Mouse (Mus musculus): ENCODE results near the gene Slc6a14. TPM values are rescaled to one million over a fixed set of nuclear protein-coding genes. Genes with fewer than 3 reads are reported as not detected.

Slc6a14 gene
- not detected in 2 replicates for polyA plus RNA-seq (2012; rRNA removed)

DNA sequence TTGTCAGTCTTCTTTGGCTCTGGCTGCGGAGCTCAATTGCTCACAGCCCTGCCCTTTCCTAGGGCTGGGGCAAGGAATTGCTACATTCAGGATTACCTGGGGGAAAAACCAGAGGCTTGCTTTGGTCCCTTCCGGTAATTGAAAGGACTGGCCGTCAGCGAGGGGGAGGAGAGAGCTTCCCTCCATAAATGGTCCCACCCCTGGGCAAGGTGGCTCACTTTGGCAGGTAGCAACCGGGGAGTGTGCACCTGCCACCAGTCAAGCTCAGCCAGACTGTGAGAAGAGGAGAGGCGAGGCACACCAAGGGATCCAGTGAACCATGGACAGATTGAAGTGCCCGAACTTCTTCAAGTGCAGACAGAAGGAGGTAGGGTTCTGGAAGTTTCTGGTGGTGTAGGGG lies at the start of gene Slc6a14:
TSS of gene Slc6a14 (plus strand) at position 68 of the 400 bp plus-strand sequence.

GRCm38 (mm10) chrX:21744997-21745396 lies 30.3 kb downstream of the Slc6a14 start, which contains the start of gene Gm28269:
Gm28269 (minus strand) TSS chrX:21745097.

Other genes starting within 250 kb of the Slc6a14 start
- gene Agtr2, start 230.4 kb upstream of the Slc6a14 start, polyA plus RNA-seq (2012; rRNA removed) = 0.14 and 0.24 TPM in 2 replicates
- gene Gm28269, start 30.2 kb downstream of the Slc6a14 start, polyA plus RNA-seq (2012; rRNA removed) = not detected in 2 replicates

Measured in liver, embryonic 18 days (tissue).